Mouse (Mus musculus): ENCODE data around the gene Tnpo1. TPM values are rescaled to one million over a fixed set of nuclear protein-coding genes. Genes with fewer than 3 reads are reported as not detected.

The Tnpo1 gene
- polyA plus RNA-seq, 1 experiment from 2014 or later, result 79.3 TPM

DNA sequence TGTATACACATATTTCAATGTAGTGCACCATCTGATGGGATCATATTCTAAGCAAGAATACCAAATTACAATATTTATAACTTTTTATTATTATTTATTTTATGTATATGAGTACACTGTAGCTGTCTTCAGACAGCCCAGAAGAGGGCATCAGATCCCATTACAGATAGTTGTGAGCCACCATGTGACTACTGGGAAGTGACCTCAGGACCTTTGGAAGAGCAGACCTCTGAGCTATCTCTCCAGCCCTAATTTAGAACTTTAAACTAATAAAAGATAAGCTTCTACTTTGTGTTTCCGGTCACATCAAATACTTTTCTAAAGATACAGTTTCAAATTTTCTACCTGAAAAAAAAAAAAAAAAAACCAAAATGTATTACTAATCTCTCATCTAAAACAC is 117.1 kb downstream of the Tnpo1 start:
- DNase-seq (ENCODE audit: low spot score), result no peak
- H3K9me3 ChIP-seq (replicated peaks), result no peaks in the 10 kb centered on the region
- 95% methylated on average over 1 of the region's 1 CpGs for WGBS
- H3K36me3 ChIP-seq, result peaks cover 26% of the 10 kb centered on the region
- H3K4me1 ChIP-seq, result peaks cover 11% of the 10 kb centered on the region
- H3K4me3 ChIP-seq, result no peak overlapping the region
- H3K27me3 ChIP-seq (ENCODE audit: low read depth, poor library complexity, severe bottlenecking), result no peaks in the 10 kb centered on the region
- H3K27ac ChIP-seq, result no peak overlapping the region

DNA sequence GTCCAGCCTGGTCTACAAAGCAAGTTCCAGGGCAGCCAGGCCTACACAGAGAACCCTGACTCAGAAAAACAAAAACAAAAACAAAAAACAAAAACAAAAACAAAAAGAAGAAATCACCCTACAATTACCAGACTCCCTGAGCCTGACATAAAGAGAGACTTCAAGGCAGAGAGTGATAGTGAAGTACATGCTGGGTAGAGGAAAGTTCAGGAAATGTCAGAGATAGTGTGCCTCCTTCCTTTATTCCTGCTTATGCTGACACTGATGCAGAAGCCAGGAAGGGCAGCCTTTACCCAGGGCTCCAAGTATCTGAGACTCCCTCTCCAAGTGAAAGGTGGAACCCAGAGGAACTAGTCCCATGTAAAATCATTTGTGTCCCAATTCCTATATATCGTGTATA is 121.7 kb downstream of the Tnpo1 start:
- H3K27ac ChIP-seq, result no peak overlapping the region
- no peak for DNase-seq (ENCODE audit: low spot score)
- no peaks in the 10 kb centered on the region for H3K9me3 ChIP-seq (replicated peaks)
- no peaks in the 10 kb centered on the region for H3K27me3 ChIP-seq (ENCODE audit: low read depth, poor library complexity, severe bottlenecking)
- WGBS, result 90% methylated on average over 1 of the region's 1 CpGs
- H3K4me1 ChIP-seq, result no peaks in the 10 kb centered on the region
- peaks cover 63% of the 10 kb centered on the region for H3K36me3 ChIP-seq
- no peak overlapping the region for H3K4me3 ChIP-seq

DNA sequence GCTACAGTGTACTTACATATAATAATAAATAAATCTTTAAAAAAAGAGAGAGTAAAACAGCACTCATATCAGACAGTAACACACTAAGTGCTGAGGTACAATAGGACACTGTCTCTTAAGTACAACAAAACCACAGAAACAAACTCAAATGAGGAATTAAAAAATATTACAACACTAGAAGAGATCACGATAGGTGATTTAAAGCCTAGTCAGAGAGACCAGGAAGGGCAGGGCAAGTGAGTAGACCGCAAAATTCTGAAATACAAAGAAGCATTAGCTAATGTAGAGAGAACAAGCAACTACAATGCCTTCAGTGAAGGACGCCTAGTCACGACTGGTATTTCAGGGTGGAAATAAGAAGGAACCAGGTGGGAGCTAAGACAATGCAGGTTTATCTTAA is 122.5 kb downstream of the Tnpo1 start:
- peaks cover 70% of the 10 kb centered on the region for H3K36me3 ChIP-seq
- H3K4me1 ChIP-seq, result no peaks in the 10 kb centered on the region
- no peaks in the 10 kb centered on the region for H3K9me3 ChIP-seq (replicated peaks)
- no peak overlapping the region for H3K4me3 ChIP-seq
- H3K27me3 ChIP-seq (ENCODE audit: low read depth, poor library complexity, severe bottlenecking), result no peaks in the 10 kb centered on the region
- 90% methylated on average over 4 of the region's 4 CpGs for WGBS
- H3K27ac ChIP-seq, result no peak overlapping the region
- no peak for DNase-seq (ENCODE audit: low spot score)

DNA sequence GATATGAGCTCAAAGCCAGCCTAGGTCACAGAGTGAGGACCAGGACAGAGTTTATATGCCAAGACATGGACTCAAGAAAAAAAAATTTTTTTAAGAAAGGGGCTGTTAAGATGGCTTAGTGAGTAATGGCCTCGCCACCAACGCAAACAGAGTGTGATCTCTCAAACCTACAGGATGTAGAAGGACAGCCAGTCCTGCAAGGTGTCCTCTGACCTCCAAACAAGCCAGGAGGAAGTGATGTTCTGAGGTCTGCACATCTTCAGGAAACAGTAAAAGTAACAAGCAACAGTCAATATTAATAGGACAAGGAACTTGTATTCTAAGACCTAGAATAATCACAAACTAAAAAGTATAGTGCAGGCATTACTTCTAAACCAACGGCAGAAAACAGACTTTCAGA is 123.2 kb downstream of the Tnpo1 start:
- H3K36me3 ChIP-seq, result peaks cover 72% of the 10 kb centered on the region
- no peak overlapping the region for H3K27ac ChIP-seq
- H3K4me1 ChIP-seq, result no peaks in the 10 kb centered on the region
- DNase-seq (ENCODE audit: low spot score), result no peak
- H3K9me3 ChIP-seq (replicated peaks), result no peaks in the 10 kb centered on the region
- H3K4me3 ChIP-seq, result no peak overlapping the region
- WGBS, result 92% methylated on average over 3 of the region's 3 CpGs
- no peaks in the 10 kb centered on the region for H3K27me3 ChIP-seq (ENCODE audit: low read depth, poor library complexity, severe bottlenecking)

DNA sequence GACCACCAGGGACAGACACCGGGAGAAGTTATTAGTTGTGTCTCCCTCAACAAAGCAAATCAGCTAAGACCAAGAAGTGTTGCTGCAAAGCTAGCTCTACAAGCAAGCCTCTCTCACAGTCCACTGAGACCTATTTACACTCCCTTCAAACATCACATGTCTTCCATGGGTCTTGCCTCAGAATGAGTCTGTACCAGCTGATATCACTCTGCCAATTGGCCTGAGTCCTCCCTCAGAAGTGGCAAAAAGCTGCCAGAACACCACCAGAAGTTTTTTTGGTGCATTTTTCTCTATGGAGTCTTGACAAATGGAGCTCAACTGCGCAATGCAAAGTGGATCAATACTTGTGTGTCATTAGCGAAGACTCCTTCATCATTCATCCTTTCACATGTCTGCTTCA is 130.7 kb downstream of the Tnpo1 start:
- H3K27me3 ChIP-seq (ENCODE audit: low read depth, poor library complexity, severe bottlenecking), result no peaks in the 10 kb centered on the region
- DNase-seq (ENCODE audit: low spot score), result no peak
- no peak overlapping the region for H3K27ac ChIP-seq
- no peaks in the 10 kb centered on the region for H3K4me1 ChIP-seq
- no peak overlapping the region for H3K4me3 ChIP-seq
- H3K36me3 ChIP-seq, result peaks cover 53% of the 10 kb centered on the region
- H3K9me3 ChIP-seq (replicated peaks), result no peaks in the 10 kb centered on the region
- 93% methylated on average over 3 of the region's 3 CpGs for WGBS

DNA sequence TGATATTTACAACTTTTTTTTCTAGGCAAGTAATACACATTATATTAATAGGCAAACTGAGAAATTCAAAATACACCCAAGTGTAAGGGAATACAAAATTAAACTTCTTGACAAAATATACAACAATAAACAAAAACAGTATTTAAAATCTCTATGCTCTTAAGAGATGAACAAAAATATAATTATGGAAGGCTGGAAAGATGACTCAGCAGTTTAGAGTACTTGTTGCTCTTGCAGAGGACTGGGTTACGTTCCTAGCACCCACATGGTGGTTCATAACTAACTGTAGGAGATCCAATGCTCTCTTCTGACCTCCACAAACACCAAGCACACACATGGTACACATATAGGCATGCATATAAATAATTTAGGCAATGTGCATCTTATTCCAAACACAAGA is 133.3 kb downstream of the Tnpo1 start:
- 98% methylated on average over 1 of the region's 1 CpGs for WGBS

DNA sequence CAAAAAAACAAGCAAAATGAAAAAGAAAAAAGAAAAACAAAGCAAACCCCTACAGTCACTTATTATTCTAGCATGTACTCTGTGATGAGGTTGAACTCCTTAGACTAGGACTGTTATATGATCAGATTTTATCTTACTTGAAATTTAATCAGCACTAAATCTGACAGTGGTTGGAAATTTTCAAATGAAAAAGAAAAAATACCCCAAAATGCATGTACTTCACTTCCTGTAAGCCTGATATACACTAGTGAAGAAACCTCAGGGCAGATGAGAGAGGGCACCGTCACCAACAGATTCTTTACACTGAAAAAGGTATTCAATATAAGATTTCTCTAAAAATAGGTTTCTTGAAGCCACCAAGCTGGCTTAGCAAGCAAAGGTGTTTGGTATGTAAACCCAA is 134.5 kb downstream of the Tnpo1 start:
- H3K36me3 ChIP-seq, result peaks cover 49% of the 10 kb centered on the region
- no peaks in the 10 kb centered on the region for H3K4me1 ChIP-seq
- H3K27ac ChIP-seq, result no peak overlapping the region
- H3K27me3 ChIP-seq (ENCODE audit: low read depth, poor library complexity, severe bottlenecking), result no peaks in the 10 kb centered on the region
- no peaks in the 10 kb centered on the region for H3K9me3 ChIP-seq (replicated peaks)
- no peak overlapping the region for H3K4me3 ChIP-seq
- WGBS, result 93% methylated on average over 1 of the region's 1 CpGs
- DNase-seq (ENCODE audit: low spot score), result no peak

More for the DNA sequence above, 133.3 kb downstream of the Tnpo1 start:
- Histone ChIP-seq H3K4me3 (no peak overlapping the region), H3K4me1 (no peaks in the 10 kb centered on the region), H3K36me3 (peaks cover 45% of the 10 kb centered on the region), H3K27me3 (ENCODE audit: low read depth, poor library complexity, severe bottlenecking) (no peaks in the 10 kb centered on the region), H3K9me3 (replicated peaks) (no peaks in the 10 kb centered on the region), H3K27ac (no peak overlapping the region)
- no peak for DNase-seq (ENCODE audit: low spot score)

Other genes with a start within 250 kb of the Tnpo1 start
- gene Tmem171, start 231.6 kb downstream of the Tnpo1 start, polyA plus RNA-seq (2016; fragmentation: Nextera tagmentation; extraction: Ambion mirVana), result not detected in 2 replicates
- 26.1 and 34.1 TPM in 2 replicates for gene Fcho2, start 110.9 kb downstream of the Tnpo1 start, polyA plus RNA-seq (2016; fragmentation: Nextera tagmentation; extraction: Ambion mirVana)
- gene 1700024P04Rik, start 58.2 kb upstream of the Tnpo1 start, polyA plus RNA-seq (2016; fragmentation: Nextera tagmentation; extraction: Ambion mirVana), result not detected in 2 replicates